Mouse (Mus musculus) common myeloid progenitor, adult 5-6 weeks (primary cell): ENCODE results near the gene Slc5a3. TPM values are rescaled to one million over a fixed set of nuclear protein-coding genes. Genes with fewer than 3 reads are reported as not detected.

Experiments used
- ATAC-seq: replicated peaks from 2 replicates; pipeline ENCODE4 v1.8.0; 2016; ENCODE audit warnings: low read depth, mild to moderate bottlenecking, moderate TSS enrichment, inconsistent platforms; ENCODE audit not compliant: poor library complexity, severe bottlenecking
- total RNA-seq: library from RNA; stranded (forward); fragments of 200-1000, 187-1606 nt; gene quantifications from 2 replicates; pipeline ENCODE4 v1.2.3, GENCODE M21; 2017

Slc5a3 gene
- 6.2 and 8.0 TPM in 2 replicates for total RNA-seq

- peak; percentile 71 for ATAC-seq
Observed at GRCm38 (mm10) chr16:92057852-92058643, at the start of gene Slc5a3, which contains the start of the genes Mrps6 and Gm49711. Slc5a3 (plus strand) TSS chr16:92058322. Mrps6 (plus strand) TSS chr16:92058270. Gm49711 (plus strand) TSS chr16:92058316.

GRCm38 (mm10) chr16:92009586-92009985, 48.5 kb upstream of the Slc5a3 start:
- ATAC-seq = no peak

GRCm38 (mm10) chr16:92016792-92017191, 41.3 kb upstream of the Slc5a3 start:
- no peak for ATAC-seq

- ATAC-seq = peak; percentile 64
Observed at GRCm38 (mm10) chr16:92019141-92020118, 38.7 kb upstream of the Slc5a3 start.

GRCm38 (mm10) chr16:92021656-92022400, 36.3 kb upstream of the Slc5a3 start:
- peak; percentile 45 for ATAC-seq

GRCm38 (mm10) chr16:92022494-92023283, 35.4 kb upstream of the Slc5a3 start:
- no peak for ATAC-seq

- ATAC-seq = no peak
Observed at GRCm38 (mm10) chr16:92033286-92033685, 24.8 kb upstream of the Slc5a3 start.

GRCm38 (mm10) chr16:92034676-92035075, 23.4 kb upstream of the Slc5a3 start:
- ATAC-seq = no peak

- no peak for ATAC-seq
Observed at GRCm38 (mm10) chr16:92036701-92037100, 21.4 kb upstream of the Slc5a3 start.

GRCm38 (mm10) chr16:92037891-92038607, 20.1 kb upstream of the Slc5a3 start:
- peak; percentile 96 for ATAC-seq

- ATAC-seq = no peak
Observed at GRCm38 (mm10) chr16:92039421-92039820, 18.7 kb upstream of the Slc5a3 start.

GRCm38 (mm10) chr16:92039966-92040365, 18.2 kb upstream of the Slc5a3 start:
- no peak for ATAC-seq

- ATAC-seq = no peak
Observed at GRCm38 (mm10) chr16:92051777-92052310, 6.3 kb upstream of the Slc5a3 start.

GRCm38 (mm10) chr16:92052569-92052968, 5.6 kb upstream of the Slc5a3 start:
- ATAC-seq = no peak

GRCm38 (mm10) chr16:92056711-92057110, 1.4 kb upstream of the Slc5a3 start:
- ATAC-seq = no peak

- peak; percentile 19 for ATAC-seq
Observed at GRCm38 (mm10) chr16:92057456-92057851, 668 bp upstream of the Slc5a3 start.

- ATAC-seq = no peak
Observed at GRCm38 (mm10) chr16:92058644-92059620, 810 bp downstream of the Slc5a3 start.
